Mouse (Mus musculus): Measurements from ENCODE around the gene Catsperg2. TPM values are rescaled to one million over a fixed set of nuclear protein-coding genes. Genes with fewer than 3 reads are reported as not detected.
"Not testable (repeated sequence)": the region's sequence is repeated elsewhere in the genome, so short reads cannot be mapped to it uniquely, and the experiment has no call there.

Gene Catsperg2
- total RNA-seq (2021) = not detected
- long read RNA-seq, experiment 1 = 0 reads
- long read RNA-seq, experiment 2 = 0 reads

DNA sequence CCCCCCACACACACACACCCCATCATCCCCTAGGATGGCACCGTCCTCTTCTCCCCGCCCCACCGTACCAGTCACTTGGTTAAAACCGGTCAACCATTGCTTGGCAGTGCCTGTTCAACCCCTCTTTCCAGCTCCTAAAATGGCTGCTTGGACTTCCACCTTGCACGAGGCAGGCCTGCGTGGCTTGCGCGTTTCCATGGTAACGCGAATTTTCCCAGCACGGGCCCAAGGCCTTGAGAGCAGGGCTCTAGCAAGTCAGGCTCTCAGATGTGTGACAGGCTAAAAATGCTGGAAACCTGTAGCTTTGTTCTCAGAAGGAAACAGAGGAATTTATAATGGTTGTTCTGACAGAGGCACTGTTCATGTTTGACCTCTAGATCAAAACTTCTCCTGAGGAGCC is at the start of gene Catsperg2:
TSS of gene Catsperg2 (minus strand) at position 173 of the 400 bp plus-strand sequence.
- DNase-seq (ENCODE audit: low spot score) = not testable (repeated sequence)

GRCm38 (mm10) chr7:29776568-29776967 is 49.7 kb upstream of the Catsperg2 start:
- DNase-seq (ENCODE audit: low spot score) = no peak

- no peak for DNase-seq (ENCODE audit: low spot score)
Observed at GRCm38 (mm10) chr7:29774371-29774770, 47.5 kb upstream of the Catsperg2 start.

DNA sequence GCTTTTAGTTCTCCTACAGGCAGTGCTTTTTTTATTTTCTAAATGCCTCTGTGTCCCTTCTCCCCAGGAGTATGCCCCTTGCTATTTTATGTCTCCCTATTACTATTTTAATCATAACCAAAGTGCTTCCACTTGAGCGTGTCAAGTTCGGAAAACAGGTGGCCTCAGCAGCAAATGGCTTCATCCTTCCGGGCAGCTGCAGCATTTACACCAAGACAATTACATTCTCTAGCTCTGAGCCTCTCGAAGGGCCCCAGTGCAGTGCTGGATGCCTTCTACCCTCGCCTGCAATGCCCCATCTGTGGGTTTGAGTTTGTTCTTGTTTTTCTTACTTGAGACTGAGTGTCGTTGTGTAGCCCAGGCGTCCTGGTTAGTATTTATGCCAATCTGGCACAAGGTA is 46.7 kb upstream of the Catsperg2 start:
- no peak for DNase-seq (ENCODE audit: low spot score)

DNA sequence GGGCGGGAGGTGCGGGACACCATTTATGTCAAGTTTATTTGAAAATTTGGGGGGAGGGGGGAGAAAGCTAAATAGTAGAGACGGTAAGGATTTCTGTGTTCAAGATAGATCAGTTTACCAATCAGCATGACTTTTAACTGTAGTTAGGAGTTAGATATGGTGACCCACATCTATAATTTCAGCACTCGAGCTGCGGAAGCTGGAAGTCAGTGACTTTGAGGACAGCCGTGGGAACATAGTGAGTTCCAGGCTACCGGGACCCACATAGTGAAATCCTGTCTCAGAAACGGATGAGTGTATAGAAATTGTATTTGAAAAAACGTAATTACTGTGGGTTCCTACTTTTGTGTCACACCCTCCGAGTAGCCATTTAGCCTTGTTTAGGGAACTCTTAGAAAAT is 42.1 kb upstream of the Catsperg2 start:
- no peak for DNase-seq (ENCODE audit: low spot score)

DNA sequence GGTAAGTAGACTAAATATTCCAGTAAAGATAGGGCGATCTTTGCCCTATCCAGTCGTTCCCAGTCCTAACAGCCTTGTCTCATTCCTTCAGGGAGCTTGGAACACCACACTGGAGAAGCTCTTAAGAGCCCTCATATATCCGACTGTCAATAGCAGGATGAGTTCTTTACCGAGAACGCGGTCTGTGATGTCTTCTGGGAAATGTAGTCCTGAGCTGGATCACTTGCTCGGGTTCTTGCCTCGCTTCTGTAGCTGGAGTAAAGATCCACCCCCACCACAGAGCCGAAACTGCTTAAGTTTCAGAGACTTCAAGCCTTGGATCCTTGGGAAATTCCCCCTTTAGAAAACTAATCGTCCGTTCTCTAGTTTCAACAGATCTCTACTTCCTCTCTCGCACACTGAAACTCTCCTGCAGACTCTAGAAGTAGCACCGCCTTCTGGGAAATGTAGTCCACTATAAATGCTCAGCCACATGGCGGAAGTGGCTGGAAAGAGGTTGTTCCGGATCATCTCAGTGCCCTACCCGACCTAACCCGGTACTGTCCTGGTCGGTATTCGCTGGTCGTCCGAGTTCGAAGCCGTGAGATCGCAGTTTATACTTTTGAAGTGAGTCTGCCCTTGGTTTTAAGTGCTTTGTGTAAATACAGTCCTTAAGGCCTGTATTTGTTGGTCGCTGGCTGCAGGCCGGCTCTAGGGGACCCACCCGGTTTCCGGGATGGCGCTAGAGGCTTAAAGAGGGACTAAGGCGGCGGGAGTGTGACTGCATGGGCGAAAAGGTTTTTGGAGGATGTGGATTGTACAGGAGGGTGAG is 41.5 kb upstream of the Catsperg2 start, which contains the start of gene Zfp84:
TSS of gene Zfp84 (plus strand) at position 463 of the 811 bp plus-strand sequence.
- peak; percentile 94 for DNase-seq (ENCODE audit: low spot score)

DNA sequence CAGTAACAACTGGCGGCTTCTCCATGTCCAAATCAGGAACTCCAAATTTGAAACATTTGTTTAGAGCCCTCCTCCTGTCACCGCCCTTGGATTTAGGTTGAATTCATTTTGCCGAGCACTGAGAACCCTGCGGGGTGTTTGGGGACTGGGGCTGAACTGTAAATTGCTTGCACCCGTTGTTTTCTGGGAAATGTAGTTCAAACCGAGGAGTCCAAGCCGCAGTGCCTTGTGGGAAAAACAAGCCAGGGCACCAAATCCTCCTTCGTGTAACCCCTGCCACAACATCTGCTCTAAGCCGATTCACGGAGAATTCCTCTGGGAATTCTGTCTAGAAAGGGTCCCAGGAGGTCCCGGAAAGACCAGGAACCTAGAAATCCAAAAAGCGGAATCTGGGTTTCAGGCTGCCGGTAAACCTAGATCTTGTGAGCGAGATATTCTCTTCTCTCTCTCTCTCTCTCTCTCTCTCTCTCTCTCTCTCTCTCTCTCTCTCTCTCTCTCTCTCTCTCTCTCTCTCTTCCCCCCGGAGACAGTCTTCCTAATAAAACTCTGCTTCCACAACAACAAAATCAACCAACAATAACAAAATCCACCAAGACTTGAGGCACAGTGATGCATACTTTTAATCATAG is 40.3 kb upstream of the Catsperg2 start:
- DNase-seq (ENCODE audit: low spot score) = peak; percentile 88

DNA sequence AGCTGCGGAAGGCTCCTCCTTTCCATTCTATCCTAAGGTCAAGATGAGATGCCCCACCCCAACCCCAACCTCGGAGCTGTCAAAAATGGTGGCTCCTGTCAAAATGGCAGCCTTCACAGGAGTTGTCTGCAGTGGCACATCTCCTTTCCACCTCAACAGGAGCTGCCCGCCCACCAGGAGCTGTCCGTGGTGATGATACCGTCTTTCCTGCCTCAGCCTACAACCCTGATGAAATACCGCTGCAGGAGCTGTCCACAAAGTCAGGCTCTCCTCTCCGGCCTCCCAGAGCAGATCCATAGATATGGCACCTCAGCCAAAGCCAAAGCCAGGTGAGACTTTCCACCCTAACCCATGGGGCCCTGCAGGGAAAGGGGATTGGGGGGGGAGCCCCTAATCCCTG is 37.9 kb upstream of the Catsperg2 start:
- no peak for DNase-seq (ENCODE audit: low spot score)

DNA sequence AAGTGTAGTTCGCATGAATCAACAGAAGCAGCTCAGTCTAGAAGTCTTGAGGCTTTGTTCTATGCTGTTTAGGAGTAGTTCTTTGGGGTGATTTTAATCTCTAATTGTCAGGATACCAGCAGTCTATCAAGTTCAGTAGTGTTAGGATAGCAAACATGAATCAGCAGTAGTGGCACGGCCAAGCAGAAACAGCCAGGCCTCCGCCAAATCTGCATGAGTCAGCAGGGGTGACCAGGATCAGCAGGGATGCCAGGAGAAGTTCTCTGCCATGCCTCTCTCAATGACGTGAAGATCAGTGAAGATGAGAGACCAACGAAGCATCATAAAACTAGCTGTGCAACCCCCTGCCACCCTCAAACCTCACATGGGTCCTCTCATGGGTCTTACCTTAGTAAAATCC is 33.6 kb upstream of the Catsperg2 start:
- DNase-seq (ENCODE audit: low spot score) = no peak

DNA sequence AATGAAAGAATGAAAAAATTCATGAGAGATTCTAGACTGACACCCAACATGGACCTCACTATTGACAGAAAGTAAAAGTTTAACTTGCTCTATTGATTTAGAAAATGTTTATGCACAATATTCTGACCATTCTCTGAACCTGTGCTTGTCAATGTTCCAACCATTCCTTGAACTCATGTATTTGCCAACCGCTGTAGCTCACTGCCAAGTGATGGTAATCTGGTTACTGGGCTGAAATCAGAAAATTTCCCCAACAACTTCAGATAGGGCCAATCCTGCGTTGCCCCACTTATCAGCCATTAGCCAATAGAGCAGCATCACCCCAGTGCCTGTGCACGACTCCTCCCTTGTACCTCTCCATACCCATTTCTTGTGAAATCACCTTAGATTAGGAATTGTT is 15.4 kb upstream of the Catsperg2 start:
- no peak for DNase-seq (ENCODE audit: low spot score)

DNA sequence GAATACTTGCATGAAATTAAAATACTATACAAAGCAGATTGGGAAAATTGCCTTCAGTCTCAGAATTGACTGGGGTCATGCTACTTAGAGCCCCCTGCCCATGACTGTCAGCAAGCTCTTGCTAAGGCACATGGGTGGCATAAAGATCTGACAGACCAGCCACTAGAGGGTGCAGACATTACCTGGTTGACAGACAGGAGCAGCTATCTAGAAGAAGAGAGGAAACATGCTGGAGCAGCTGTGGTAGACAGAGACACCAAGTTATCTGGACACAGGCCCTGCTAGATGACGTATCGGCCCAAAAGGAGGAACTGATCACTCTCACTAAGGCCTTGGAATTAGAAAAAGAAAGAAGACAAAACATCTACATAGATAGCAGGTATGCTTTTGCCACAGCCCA is 1.2 kb upstream of the Catsperg2 start:
- no peak for DNase-seq (ENCODE audit: low spot score)

- not testable (repeated sequence) for DNase-seq (ENCODE audit: low spot score)
Observed at GRCm38 (mm10) chr7:29725461-29726142, 1.2 kb downstream of the Catsperg2 start.

DNA sequence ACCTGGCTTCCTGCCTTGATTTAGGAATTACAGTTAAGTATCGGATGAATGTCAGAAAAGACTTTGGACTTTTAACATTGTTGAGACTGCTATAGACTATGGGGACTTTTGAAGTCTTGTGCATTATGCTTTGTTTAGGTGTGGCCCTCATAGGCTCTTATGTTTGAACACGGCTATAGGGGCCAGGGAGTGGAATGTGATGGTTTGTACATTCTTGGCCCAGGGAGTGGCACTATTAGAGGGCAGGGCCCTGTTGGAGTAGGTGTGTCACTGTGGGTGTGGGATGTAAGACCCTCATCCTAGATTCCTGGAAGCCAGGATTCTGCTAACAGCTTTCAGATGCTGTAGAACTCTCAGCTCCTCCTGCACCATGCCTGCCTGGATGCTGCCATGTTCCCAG is 17.9 kb downstream of the Catsperg2 start:
- DNase-seq (ENCODE audit: low spot score) = not testable (repeated sequence)

GRCm38 (mm10) chr7:29695231-29695630 is 31.6 kb downstream of the Catsperg2 start:
- not testable (repeated sequence) for DNase-seq (ENCODE audit: low spot score)

- no peak for DNase-seq (ENCODE audit: low spot score)
Observed at GRCm38 (mm10) chr7:29681868-29682267, 45.0 kb downstream of the Catsperg2 start.

Small RNAs within 50 kb of the gene (microRNA-seq; reads per million reads assigned to microRNA genes)
- gene Mir1964 = 6.1 reads per million, percentile 14 among the genes with 10 or more reads in this experiment

Other genes starting within 250 kb of the Catsperg2 start
- 1 to 10 TPM; 6.6 to 7.1 TPM for gene Sipa1l3, start 208.4 kb downstream of the Catsperg2 start, total RNA-seq (2021)
- gene Zfp84, start 41.5 kb upstream of the Catsperg2 start, total RNA-seq (2021) = 1 to 10 TPM; 5.9 to 7.0 TPM
- gene Zfp30, start 57.0 kb upstream of the Catsperg2 start, total RNA-seq (2021) = 1 to 10 TPM; 1.9 to 2.1 TPM
- 1 to 10 TPM; 7.7 to 8.2 TPM for gene Zfp790, start 89.1 kb upstream of the Catsperg2 start, total RNA-seq (2021)
- 1 to 10 TPM; 2.3 TPM for gene Zfp940, start 126.6 kb upstream of the Catsperg2 start, total RNA-seq (2021)
- 1 to 10 TPM; 2.9 to 3.7 TPM for gene Zfp420, start 132.9 kb upstream of the Catsperg2 start, total RNA-seq (2021)
- gene Zfp27, start 179.5 kb upstream of the Catsperg2 start, total RNA-seq (2021) = 1 to 10 TPM; 7.9 to 8.1 TPM
- 1 to 10 TPM; 4.2 to 4.6 TPM for gene Zfp383, start 181.2 kb upstream of the Catsperg2 start, total RNA-seq (2021)
- 1 to 10 TPM; 5.4 to 6.4 TPM for gene Zfp74, start 227.1 kb upstream of the Catsperg2 start, total RNA-seq (2021)

Measured in gastrocnemius, adult 18-20 months (tissue).